Comparison of ENCODE assay signal across 8 mouse cellular contexts in genomic region chr15:12118432-12119128, GRCm38 (mm10). TPM values are rescaled to one million over a fixed set of nuclear protein-coding genes. Genes with fewer than 3 reads are reported as not detected.
DNase-seq lines count a peak whose midpoint lies in the region; ATAC-seq and TF ChIP-seq lines count a peak whose summit lies in the region.

No protein-coding gene starts in this region.

- peak overlapping the region; percentile 91 for H3K27ac ChIP-seq in bone marrow, adult 2 months (ENCODE audit: control insufficient read depth, insufficient read depth, low read depth, low read length, poor library complexity)
- peak overlapping the region; percentile 94 for H3K27ac ChIP-seq in embryonic facial prominence, embryonic 14.5 days (replicated peaks; ENCODE audit: low read depth, low read length)
- peak overlapping the region; percentile 100 for H3K27ac ChIP-seq in limb, embryonic 10.5 days
- H3K27ac ChIP-seq in midbrain, embryonic 12.5 days (replicated peaks) = peak overlapping the region; percentile 90

- TF ChIP-seq CTCF in bone marrow, adult 2 months (IDR thresholded peaks at IDR 0.05; ENCODE audit: control insufficient read depth, insufficient read depth, low read length) = no peak

- ATAC-seq in embryonic facial prominence, embryonic 14.5 days (ENCODE audit: low read depth) = peak; percentile 39
- ATAC-seq in midbrain, embryonic 12.5 days (ENCODE audit: low FRiP score, low read depth) = peak; percentile 61

- H3K4me2 ChIP-seq in embryonic facial prominence, embryonic 14.5 days (ENCODE audit: low read depth, low read length) = peak overlapping the region; percentile 65
- H3K4me2 ChIP-seq in midbrain, embryonic 12.5 days (replicated peaks) = peak overlapping the region; percentile 93

- WGBS in bone marrow, adult 2 months = 1% methylated on average over 58 of the region's 61 CpGs
- under 1% methylated on average over 25 of the region's 61 CpGs for WGBS in embryonic facial prominence, embryonic 14.5 days
- WGBS in limb, embryonic 10.5 days = under 1% methylated on average over 60 of the region's 61 CpGs
- under 1% methylated on average over 50 of the region's 61 CpGs for WGBS in midbrain, embryonic 12.5 days

- DNase-seq in heart, adult 18-20 months = peak; percentile 49 to 61
- no peak for DNase-seq in heart, adult 8-10 months (ENCODE audit: low spot score)
- DNase-seq in embryonic facial prominence, embryonic 14.5 days (ENCODE audit: low spot score) = peak; percentile 62
- peak; percentile 63 to 70 for DNase-seq in heart, postnatal 14 days
- DNase-seq in limb, embryonic 10.5 days (ENCODE audit: low spot score) = peak; percentile 71
- peak; percentile 20 to 26 for DNase-seq in spleen, postnatal 36 days (ENCODE audit: low spot score in 2 of 2)

- H3K9me3 ChIP-seq in embryonic facial prominence, embryonic 14.5 days (ENCODE audit: control insufficient read depth, low read length) = no peaks in the 10 kb centered on the region
- no peaks in the 10 kb centered on the region for H3K9me3 ChIP-seq in limb, embryonic 10.5 days (replicated peaks)
- no peaks in the 10 kb centered on the region for H3K9me3 ChIP-seq in midbrain, embryonic 12.5 days

- no peaks in the 10 kb centered on the region for H3K27me3 ChIP-seq in embryonic facial prominence, embryonic 14.5 days (replicated peaks; ENCODE audit: control insufficient read depth, insufficient read depth, low read length)
- H3K27me3 ChIP-seq in limb, embryonic 10.5 days (ENCODE audit: low read depth, poor library complexity, severe bottlenecking) = no peaks in the 10 kb centered on the region
- no peaks in the 10 kb centered on the region for H3K27me3 ChIP-seq in midbrain, embryonic 12.5 days

- no peaks in the 10 kb centered on the region; the same call in 1 of the 2 replicates for H3K4me1 ChIP-seq in bone marrow, adult 2 months (ENCODE audit: control insufficient read depth, insufficient read depth, low read length)
- no peaks in the 10 kb centered on the region; the same call in 1 of the 2 replicates for H3K4me1 ChIP-seq in embryonic facial prominence, embryonic 14.5 days (ENCODE audit: control insufficient read depth, insufficient read depth, low read length)
- H3K4me1 ChIP-seq in limb, embryonic 10.5 days = peaks cover 19% of the 10 kb centered on the region
- peaks cover 6% of the 10 kb centered on the region for H3K4me1 ChIP-seq in midbrain, embryonic 12.5 days

- peak overlapping the region; percentile 95 for H3K4me3 ChIP-seq in bone marrow, adult 2 months (replicated peaks; ENCODE audit: control insufficient read depth, low read depth, low read length)
- H3K4me3 ChIP-seq in embryonic facial prominence, embryonic 14.5 days (ENCODE audit: low read depth, low read length) = peak overlapping the region; percentile 96
- H3K4me3 ChIP-seq in limb, embryonic 10.5 days = peak overlapping the region; percentile 100
- peak overlapping the region; percentile 100 for H3K4me3 ChIP-seq in midbrain, embryonic 12.5 days

- H3K9ac ChIP-seq in embryonic facial prominence, embryonic 14.5 days (ENCODE audit: low read depth, low read length) = peak overlapping the region; percentile 99
- peak overlapping the region; percentile 99 for H3K9ac ChIP-seq in midbrain, embryonic 12.5 days (replicated peaks)

- peaks cover 3% of the 10 kb centered on the region; the same call in 1 of the 2 replicates for H3K36me3 ChIP-seq in embryonic facial prominence, embryonic 14.5 days (ENCODE audit: control insufficient read depth, insufficient read depth, low read length)
- H3K36me3 ChIP-seq in limb, embryonic 10.5 days = peaks cover 17% of the 10 kb centered on the region
- H3K36me3 ChIP-seq in midbrain, embryonic 12.5 days = no peaks in the 10 kb centered on the region

- peak; percentile 32; the same call in 1 of the 2 replicates for TF ChIP-seq POLR2A in bone marrow, adult 2 months (IDR thresholded peaks at IDR 0.05; ENCODE audit: borderline replicate concordance, control insufficient read depth, low read depth, low read length)

- intact Hi-C loops in heart, postnatal 14 days (cut with DNase I) = no loop called here

RNA-seq across cellular contexts. Expression of gene Zfr, which starts 0.9 kb away (rescaled TPM):
- 10 to 100 TPM; 66.4 to 81.2 TPM for total RNA-seq in heart, adult 18-20 months (2021)
- total RNA-seq in heart, adult 8-10 months (2022) = 10 to 100 TPM; 74.9 to 84.2 (median 79.7) TPM
- 43.0 and 57.5 TPM in 2 replicates for polyA plus RNA-seq in bone marrow, adult 2 months (2011; ENCODE audit: insufficient read depth, insufficient read length, low replicate concordance, missing spikeins)
- polyA plus RNA-seq in embryonic facial prominence, embryonic 14.5 days (2014; fragmentation: Nextera tagmentation; extraction: Ambion mirVana) = 138 and 161 TPM in 2 replicates
- 10 to 100 TPM; 83.0 to 89.6 TPM for total RNA-seq in heart, postnatal 14 days (2021)
- 120 and 126 TPM in 2 replicates for polyA plus RNA-seq in limb, embryonic 10.5 days (2016; fragmentation: Nextera tagmentation; extraction: Ambion mirVana)
- polyA plus RNA-seq in midbrain, embryonic 12.5 days (2016; fragmentation: Nextera tagmentation; extraction: Ambion mirVana) = 128 and 132 TPM in 2 replicates
